Mouse (Mus musculus) gastrocnemius, postnatal 10 days (tissue): Measurements from ENCODE around the gene Pstpip1. TPM values are rescaled to one million over a fixed set of nuclear protein-coding genes. Genes with fewer than 3 reads are reported as not detected.

Experiments
- DNase-seq: peaks from one replicate; pipeline ENCODE4 v3.0.0; 2021; ENCODE audit warnings: mixed read lengths
- long read RNA-seq, 2 experiments: library from polyadenylated mRNA; stranded (forward); transcript quantifications; one replicate each; pipeline ENCODE4 v2.0.0; 2021
- total RNA-seq, 2 experiments: library from RNA; stranded (reverse); gene quantifications; 2 replicates each; pipeline ENCODE4 v1.2.3; 2021

Pstpip1 gene
- 1 to 10 TPM; 2.0 to 4.2 TPM for total RNA-seq
- long read RNA-seq, experiment 1, partial matches to known transcripts: 0 of 4 reads
- long read RNA-seq, experiment 1, other reads (novel, unspliced or antisense): 3 of 4 reads
- long read RNA-seq, experiment 2, partial matches to known transcripts: 0 of 1 reads
- long read RNA-seq, experiment 2, other reads (novel, unspliced or antisense): 1 of 1 reads

DNA sequence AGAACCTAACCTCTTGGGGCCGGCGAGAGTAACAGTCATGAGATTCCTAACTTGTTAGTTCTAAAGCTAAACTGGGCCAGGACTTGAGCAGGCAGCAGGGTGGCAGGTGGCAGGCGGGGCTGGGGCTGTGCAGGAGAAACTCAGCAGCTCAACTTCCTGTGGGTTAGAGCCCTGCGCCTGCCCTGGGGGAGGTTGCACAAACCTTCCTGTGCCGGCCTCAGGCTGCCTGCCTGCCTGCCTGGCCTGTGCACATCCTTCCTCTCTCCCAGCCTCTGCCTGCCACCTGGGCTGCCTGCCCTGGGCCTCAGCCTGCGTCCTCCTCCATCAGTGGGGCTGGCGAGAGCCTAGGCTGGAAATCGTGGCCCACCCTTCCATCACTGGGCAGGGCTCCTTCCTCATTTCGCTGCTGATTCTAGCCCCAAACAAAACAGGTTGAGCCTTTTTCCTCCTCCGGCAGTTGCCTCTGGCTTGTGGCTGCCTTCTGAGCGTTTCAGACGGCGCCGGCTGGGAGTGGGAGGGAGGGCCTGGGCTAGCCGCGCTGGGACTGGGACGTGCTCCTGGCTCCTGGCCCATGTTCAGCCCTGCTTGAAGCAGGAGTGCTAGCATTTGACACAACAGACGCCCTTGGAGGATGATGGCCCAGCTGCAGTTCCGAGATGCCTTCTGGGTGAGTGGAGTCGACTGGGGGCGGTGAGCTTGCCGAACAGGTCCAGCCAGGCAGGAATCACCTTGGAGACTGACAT lies at the start of gene Pstpip1:
TSS of gene Pstpip1 (plus strand) at position 185 of the 743 bp plus-strand sequence.
- peak; percentile 82 for DNase-seq

DNA sequence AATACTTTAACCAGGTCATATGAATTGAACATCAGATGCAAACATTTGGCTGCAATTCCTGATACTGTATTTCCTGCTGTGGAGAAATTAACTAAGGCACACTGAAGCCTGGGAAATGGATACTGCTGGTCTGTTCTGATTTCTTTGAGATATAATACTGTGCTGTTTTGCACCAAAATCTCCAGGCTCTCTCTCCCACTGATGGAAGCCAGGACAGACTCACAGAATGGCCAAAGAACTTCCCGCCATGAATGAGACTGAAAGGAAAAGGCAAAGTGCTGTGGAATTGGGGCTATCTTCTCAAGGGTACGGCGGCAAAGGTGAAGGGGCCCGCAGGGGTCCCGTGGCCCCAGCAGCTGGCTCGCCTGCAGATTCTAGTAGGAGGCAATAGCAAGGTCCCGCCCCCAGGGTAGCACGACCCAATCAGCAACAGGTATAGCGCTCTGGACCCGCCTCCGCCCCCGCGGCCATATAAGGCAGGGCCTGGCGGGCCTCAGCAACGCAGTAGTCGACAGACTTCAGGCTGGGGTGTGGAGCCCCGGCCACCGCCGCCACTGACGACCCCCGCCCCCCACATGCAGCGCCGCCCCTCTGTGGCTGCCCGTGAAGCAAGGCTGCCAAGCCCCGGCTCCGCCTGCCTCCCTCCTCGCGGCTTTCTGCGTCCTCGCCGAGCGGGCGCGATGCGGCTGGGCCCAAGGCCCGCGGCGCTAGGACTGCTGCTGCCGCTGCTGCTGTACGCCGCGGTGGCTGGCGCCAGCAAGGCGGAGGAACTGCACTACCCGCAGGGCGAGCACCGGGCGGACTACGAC lies 48.2 kb upstream of the Pstpip1 start, which contains the start of gene Rcn2:
TSS of gene Rcn2 (plus strand) at position 474 of the 809 bp plus-strand sequence.
- peak; percentile 93 for DNase-seq

DNA sequence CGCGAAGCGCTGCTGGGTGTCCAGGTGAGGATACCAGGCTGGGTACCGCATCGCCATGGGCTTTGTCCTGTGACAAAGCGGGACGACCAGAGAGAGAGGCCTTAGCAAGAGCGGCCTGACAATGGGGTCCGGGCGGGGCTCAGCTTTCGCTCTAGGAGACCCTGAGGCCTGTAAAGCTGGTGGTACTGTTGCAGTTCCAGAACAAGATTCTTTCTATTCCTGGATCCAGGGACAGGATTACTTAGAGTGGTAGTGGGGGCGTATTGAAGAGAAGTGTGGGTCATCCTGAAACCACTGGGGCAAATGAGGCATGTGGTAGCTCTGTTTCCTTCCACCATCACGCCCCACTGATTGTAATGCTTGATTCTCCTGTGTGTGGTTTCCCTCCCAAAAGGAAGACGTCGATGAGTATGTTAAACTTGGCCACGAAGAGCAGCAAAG lies 47.6 kb upstream of the Pstpip1 start:
- no peak for DNase-seq

DNA sequence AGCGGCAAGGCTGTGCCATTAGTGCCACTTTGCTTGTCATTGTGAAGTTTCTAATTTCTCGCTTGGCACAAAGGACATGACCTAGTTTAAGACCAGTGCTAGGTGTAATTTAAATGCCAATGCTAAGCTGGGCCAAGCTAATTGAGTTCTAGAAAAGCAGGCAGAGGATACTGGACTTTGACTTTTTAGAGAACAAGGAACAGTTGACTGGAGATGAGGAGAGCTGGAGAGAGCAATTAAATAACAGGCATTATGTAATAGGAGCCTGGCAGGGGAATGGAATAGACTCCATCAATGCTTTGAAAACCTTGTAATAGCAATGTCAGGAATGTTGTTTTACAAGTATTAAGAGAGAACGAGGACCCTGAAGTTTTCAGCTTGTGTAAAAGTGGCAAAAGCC lies 36.0 kb upstream of the Pstpip1 start:
- no peak for DNase-seq

DNA sequence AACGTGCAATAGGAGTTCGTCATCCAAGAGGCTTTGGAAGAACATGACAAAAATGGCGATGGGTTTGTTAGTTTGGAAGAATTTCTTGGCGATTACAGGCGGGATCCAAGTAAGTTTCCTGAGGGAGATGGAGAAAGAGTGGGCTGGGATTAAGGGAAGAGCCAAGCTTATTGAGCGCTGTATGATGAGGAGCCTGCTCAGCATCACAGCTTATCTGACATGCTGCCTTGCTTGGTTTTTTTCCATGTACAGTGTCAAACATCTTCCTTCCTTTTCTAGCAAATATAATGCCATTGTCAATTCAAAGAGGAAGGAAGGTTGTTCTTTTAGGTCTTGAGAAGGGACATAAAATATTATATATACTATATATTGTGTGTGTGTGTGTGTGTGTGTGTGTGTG lies 33.6 kb upstream of the Pstpip1 start:
- no peak for DNase-seq

DNA sequence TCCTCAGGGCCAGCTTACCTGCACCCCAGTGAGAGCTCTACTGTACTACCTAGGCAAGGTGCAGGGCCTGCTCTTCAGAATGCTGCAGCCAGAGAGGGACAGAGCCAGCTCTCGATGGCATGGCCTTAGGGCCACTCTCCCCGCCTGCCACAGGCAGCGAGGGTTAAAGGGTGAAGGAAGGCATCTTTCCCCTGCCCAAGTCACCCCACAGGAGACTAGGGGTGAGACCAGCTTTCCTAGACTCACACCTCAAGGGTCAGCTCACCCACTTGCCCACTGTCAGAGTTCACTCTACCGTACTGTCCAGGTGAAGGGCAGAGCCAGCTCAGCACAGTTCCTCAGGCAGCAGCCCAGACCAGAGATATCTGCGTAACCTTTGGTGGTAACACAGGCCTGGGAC lies 27.4 kb upstream of the Pstpip1 start:
- no peak for DNase-seq

DNA sequence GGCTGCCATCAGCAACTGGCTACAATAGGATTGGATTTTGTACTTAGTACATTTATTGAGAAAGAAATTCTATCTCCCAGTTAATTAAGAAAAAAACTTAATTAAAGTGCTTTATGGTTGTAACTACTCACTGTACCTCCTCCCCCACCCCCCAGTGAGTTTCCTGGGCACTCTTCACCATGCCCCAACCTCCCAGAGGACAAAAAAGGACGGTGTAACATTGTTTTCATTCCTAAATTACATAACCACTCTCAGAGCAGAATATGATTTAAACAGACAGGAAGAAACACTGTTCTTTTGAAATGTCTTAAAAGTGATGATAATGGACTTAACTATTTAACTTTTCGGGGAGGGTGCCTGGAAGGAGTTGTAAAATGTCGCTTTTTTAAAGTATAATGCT lies 24.8 kb upstream of the Pstpip1 start:
- no peak for DNase-seq

DNA sequence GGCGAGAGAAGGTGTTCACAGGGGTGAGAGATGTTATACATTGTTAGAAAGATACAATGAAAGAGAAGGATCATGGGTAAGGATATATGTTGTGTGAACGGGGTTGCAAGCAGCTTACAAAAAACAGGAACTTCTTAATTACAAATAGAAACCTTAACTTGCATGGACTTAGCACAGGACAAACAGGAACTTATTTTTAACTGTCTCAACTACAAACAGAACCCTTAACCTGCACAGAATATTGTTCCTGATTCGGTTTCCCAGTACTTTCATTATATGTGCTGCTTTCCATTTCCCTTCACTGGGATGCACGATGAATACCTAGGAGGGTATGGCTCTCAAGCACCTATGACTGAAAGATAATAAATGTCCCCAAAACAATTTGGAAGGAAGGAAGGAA lies 21.8 kb upstream of the Pstpip1 start:
- DNase-seq: no peak

DNA sequence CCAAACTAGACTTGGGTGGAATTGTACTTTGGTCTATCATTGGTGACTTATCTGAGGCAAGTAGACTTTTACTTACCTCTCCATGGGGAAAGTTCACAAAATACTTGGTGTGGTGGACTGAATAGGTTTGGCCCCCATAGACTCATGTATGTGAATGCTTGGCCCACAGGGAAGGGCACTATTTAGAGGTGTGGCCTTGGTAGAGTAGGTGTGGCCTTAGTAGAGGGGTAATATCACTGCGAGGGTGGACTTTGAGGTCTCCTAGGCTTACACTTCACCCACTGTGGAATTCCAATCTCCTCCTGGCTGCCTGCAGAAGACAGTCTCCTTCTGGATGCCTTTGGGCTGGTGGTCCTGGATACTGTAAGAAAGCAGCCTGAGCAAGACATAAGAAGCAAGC lies 21.1 kb upstream of the Pstpip1 start:
- no peak for DNase-seq

DNA sequence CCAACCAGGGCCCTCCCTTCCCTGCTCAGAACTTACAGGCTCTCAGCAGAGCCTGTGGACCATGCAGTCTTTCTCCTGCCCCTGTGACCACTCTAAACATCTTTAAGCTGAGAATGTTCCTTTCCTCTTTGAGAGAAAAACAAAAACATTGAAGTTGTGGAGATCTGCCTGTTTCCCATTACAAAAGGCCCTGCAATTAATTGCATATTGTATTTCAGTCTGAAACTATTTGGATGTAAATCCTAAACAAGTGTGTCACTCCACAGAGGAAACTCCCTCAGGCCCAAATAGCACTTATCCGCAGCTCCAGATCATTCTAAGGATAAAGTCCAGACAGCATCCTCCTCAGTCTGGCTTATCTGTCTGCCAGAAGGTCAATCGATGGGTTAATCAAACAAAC lies 16.9 kb upstream of the Pstpip1 start:
- DNase-seq: no peak

DNA sequence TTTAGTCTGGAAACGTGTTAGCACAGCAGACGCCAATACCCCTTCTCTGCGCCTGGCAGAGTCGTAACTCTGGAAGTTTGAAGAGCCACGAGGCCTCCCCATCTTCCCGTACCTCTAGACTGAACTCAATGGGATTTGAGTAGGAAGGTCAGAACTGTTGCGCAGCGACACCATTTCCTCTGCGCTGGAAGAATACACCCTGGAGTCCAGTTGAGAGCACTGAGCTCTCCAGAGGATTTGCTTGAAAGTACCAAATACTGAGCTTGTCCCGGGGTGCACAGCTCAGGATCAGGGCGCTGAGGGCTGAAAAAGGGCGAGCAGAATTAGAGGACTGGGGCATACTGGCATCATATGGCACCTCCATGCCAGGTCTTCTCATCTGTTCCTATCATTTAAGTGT lies 14.9 kb upstream of the Pstpip1 start:
- no peak for DNase-seq

DNA sequence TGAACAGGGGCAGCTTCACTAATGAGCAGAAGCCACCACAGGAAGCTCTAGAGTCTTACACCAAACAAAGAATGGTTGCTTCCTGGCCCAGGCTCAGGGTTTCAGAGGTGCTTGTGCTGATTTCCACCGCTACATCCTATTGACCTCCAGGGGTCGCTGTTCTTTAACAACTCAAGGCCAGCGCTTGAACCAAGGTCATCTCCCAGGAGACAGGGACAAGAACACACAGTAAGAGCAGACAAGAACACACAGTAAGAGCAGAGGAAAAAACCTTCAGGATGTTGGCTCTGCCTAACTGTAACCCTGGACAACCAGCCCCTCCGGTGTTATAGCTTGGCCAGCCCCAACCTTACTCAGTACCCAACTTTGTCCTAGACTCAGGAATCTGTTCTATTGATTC lies 14.5 kb upstream of the Pstpip1 start:
- DNase-seq: peak; percentile 40

DNA sequence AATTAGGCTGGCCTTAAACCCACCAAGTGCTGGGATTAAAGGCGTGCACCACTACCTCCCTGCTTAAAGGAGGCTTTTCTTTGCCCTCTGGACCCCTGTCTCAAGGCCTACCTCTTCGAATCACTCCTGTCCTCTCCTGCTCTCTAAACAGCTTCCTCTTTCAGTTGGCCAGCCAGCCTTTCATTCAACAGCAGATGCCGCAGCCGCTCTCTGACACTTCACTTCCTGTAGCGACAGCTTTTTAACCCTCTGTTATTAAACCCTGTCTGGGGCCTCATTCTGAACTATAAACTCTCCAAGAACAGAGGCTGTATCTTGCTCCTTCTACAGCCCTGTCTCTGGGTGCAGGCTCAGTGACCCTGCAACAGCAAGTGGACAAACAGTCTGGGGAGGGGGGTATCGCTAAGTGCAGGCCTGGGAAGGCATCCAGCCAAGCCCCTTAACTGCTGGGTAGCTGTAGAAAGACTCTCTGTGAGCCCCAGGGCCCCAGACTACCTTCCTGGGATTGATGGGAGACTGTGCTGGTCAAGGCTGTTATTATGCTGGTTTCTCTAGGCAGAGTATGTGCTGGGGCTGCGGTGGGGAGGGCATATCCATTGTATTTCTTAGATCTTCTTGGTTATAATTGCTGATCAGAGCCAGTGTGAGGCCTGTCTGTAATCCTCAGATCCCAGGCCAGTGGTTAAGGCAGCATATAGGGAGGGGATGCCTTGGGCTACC lies 13.7 kb upstream of the Pstpip1 start:
- DNase-seq: no peak

DNA sequence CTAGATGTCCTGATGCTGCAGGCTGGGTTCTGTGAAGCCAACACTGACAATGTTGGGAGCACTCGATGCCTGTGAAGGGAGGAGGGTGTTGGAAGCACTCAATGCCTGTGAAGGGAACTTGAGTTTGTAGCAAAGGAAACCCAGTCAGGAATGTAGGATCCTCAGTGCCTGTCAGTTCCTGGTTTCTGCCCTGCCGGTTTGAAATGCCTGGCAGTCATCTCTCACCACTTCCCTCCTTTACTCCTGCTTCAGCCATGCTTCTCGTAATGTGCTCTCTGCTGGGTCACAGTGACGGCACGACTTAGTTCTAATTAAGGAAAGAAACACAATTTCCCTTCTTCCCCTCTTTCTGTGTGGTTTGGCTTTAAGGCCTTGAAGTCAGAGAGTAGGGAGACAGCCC lies 10.2 kb upstream of the Pstpip1 start:
- no peak for DNase-seq

DNA sequence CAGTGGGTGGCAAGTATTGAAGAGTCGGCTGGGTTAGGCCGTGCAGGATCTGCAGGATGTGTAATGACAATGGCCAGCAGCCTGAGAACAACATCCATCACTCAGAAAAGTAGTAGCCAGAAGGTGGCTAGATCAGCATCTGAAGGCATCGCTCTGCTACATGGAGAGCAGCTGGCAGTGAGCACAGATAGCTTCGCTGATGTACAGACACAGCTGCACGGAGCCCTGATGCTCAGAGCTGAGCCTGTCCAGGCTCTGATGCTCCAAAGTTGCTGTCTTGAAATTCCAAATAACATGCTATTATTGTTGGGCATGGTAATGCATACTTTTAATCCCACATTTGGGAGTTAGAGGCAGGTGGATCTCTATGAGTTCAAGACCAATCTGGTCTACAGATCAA lies 3.2 kb upstream of the Pstpip1 start:
- no peak for DNase-seq

DNA sequence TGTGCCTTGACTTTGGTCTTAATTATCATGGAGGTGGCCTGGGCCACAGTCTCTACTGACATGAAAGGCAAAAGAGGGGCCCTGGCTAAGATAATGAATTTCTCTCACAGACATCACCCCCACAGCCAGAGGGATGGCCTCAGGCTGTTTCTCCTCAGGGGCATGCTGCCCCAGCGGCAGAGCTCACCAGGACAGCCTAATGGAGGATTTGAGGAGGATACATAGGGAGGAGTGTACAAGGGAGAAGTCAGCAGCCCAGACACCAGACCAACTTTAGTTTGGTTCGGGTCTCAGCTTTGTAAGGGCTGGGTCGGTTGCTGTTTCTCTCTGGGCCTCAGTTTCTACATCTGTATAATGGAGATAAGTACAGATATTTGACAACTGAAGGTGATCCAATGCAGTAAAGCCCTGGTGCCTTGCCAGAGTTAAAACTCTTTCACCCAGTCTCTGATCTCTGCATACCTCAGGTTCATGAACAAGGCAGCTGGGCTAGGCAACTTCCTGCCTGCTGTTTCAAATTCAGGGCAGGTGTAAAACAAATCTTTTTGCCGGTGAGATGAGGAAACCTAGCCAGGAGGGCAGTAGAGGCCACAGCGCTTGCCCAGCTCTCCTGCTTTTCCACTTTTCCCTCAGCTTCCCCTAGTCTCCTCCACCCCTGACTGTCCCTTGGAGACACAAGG lies 924 bp downstream of the Pstpip1 start:
- no peak for DNase-seq

DNA sequence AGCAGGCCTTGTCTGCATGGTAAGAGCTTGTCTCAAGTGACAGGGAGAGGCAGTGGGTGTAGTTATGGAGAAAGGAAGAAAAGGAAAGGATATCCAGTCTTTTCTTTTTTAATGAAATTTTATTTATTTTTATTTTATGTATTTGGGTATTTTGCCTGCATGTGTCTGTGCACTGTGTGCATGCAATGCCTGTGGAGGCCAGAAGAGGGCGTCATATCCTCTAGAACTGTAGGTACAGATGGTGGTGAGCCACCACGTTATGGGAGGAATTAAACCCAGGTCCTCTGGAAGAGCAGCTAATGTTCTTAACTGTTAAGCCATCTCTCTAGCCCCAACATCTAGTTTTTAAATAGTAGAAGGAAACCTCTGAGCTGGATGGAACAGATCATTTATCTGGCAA lies 2.3 kb downstream of the Pstpip1 start:
- no peak for DNase-seq

DNA sequence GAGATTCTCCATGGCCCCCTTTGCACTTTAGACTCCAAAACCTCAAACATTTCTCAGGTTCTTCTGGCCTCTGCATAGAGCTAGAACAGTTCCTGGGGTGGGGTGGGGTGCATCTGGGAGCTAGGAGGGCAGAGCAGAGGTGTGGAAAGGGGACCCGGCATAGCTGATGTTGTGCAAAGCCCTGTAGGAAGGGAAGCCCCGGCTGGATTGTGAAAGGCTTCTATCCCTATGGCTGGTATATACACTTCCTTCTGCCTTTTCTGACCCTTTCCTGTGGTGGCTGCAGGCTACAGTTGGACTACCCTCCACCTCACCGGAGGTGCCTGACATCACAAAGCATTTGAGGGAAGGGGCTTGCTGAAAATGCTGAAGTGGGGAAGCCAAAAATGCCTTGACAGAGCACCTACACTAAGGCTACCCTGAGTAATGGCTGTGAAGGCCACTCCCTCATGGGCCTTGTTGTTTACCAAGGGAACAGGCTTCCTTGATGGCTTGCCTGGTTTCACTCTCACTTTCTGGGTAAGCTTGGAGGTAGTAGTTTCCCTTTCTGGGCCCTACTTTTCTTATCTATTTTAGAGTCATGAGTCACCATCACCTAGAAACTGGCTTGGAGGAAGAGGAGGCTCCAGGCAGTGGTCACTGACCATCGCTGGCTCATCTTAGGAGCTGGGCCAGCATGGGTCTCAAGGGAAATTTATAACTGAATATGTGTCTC lies 8.0 kb downstream of the Pstpip1 start:
- no peak for DNase-seq

DNA sequence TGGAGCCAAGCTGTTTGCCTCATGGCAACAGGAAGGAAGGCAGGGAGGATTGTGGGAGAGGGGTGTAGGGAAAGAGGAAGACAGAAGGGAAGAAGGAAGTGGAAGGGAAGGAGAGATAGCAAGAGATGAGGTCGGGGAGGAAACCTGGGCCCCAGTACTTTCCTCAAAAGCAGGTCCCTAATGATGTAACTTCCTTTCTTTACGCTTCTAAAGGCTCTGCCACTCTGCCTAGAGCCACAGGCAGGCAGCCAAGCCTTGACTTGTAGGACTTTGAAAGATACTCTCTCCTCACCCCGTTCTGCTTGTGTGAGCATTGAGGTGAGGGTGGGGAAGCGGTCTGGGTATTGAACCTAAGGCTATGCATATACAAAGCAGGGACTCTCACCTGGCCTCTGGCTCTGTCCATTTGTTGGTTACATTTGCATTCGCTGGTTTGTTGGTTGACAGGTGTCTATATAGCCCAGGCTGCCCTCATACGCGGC lies 10.3 kb downstream of the Pstpip1 start:
- no peak for DNase-seq

DNA sequence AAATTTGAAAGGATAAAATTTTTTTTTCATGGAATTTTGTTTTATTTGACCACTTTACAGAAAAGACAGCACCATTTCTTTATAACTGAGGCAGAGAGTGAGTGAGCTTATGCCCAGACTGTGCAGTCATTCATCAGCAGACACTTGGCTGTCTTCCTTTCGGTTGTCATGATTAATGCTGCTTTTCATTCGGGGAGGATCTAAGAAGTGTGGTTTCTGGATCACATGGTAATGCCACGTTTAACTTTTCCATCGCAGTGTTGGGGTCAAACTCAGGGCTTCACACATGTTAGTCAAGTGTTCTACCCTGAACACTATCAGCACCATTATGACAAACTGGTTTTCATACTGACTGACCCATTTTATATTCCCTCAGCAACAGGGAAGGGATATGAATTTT lies 11.3 kb downstream of the Pstpip1 start:
- DNase-seq: no peak

DNA sequence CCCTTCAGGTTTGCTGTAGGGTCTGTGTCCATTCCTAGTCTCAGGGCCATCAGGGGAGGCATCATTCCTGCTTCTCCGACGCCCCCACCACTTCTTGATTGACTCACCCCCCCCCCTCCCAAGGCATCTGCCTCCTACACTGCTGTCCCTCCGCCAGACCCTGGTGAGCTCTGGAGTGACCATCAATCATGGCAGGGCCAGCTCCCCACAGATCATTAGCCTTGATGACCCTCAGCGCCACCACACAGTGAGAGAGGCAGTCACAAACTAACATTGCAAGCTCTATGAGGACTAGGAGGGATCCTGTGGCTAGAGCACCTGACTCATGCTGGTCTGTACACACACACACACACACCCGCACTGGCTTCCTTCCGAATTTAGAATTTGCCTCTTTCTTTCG lies 15.2 kb downstream of the Pstpip1 start:
- no peak for DNase-seq
